Mouse (Mus musculus): ENCODE measurements at regions not wholly inside any gene's neighbourhood (a gene's known extent, or its start where the extent isn't known, plus 50 kb on each side); places are given as distances from the start of the nearest gene placed in this dataset.
"Not testable (repeated sequence)": the region's sequence is repeated elsewhere in the genome, so short reads cannot be mapped to it uniquely, and the experiment has no call there.

GRCm38 (mm10) chr5:148750002-148750734, 179.0 kb downstream of the Katnal1 start:
- no peak for DNase-seq (ENCODE audit: extremely low spot score in 1 of 2, low spot score in 2 of 2)
- intact Hi-C loops (cut with DNase I), result no loop called here

GRCm38 (mm10) chr5:148747972-148748764, 181.0 kb downstream of the Katnal1 start:
- DNase-seq (ENCODE audit: extremely low spot score in 1 of 2, low spot score in 2 of 2), result no peak
- intact Hi-C loops (cut with DNase I), result no loop called here

GRCm38 (mm10) chr5:148747549-148747948, 181.6 kb downstream of the Katnal1 start:
- intact Hi-C loops (cut with DNase I), result no loop called here
- no peak for DNase-seq (ENCODE audit: extremely low spot score in 1 of 2, low spot score in 2 of 2)

- DNase-seq (ENCODE audit: extremely low spot score in 1 of 2, low spot score in 2 of 2); intact Hi-C loops (cut with DNase I): not testable (repeated sequence)
These were observed 182.4 kb downstream of the Katnal1 start for GRCm38 (mm10) chr5:148746726-148747125.

GRCm38 (mm10) chr5:148744676-148745391, 184.3 kb downstream of the Katnal1 start:
- no peak for DNase-seq (ENCODE audit: extremely low spot score in 1 of 2, low spot score in 2 of 2)
- intact Hi-C loops (cut with DNase I), result no loop called here

- DNase-seq (ENCODE audit: extremely low spot score in 1 of 2, low spot score in 2 of 2), result no peak
These were observed 186.8 kb downstream of the Katnal1 start for GRCm38 (mm10) chr5:148742158-148742835.

GRCm38 (mm10) chr5:148741267-148742004, 187.7 kb downstream of the Katnal1 start:
- peak in 1 of 2 experiments; percentile 61 for DNase-seq (ENCODE audit: extremely low spot score in 1 of 2, low spot score in 2 of 2)
- intact Hi-C loops (cut with DNase I), result no loop called here

More at GRCm38 (mm10) chr5:148742158-148742835, 186.8 kb downstream of the Katnal1 start:
- intact Hi-C loops (cut with DNase I), result no loop called here

GRCm38 (mm10) chr5:148740366-148741266, 188.0 kb upstream of the Ubl3 start:
- intact Hi-C loops (cut with DNase I), result no loop called here

GRCm38 (mm10) chr5:148739672-148740071, 187.1 kb upstream of the Ubl3 start:
- intact Hi-C loops (cut with DNase I), result no loop called here
- no peak for DNase-seq (ENCODE audit: extremely low spot score in 1 of 2, low spot score in 2 of 2)

More at GRCm38 (mm10) chr5:148740366-148741266, 188.0 kb upstream of the Ubl3 start:
- peak in 1 of 2 experiments; percentile 65 for DNase-seq (ENCODE audit: extremely low spot score in 1 of 2, low spot score in 2 of 2)

GRCm38 (mm10) chr5:148739141-148739540, 186.6 kb upstream of the Ubl3 start:
- intact Hi-C loops (cut with DNase I), result no loop called here
- DNase-seq (ENCODE audit: extremely low spot score in 1 of 2, low spot score in 2 of 2), result no peak

- DNase-seq (ENCODE audit: extremely low spot score in 1 of 2, low spot score in 2 of 2), result no peak
- intact Hi-C loops (cut with DNase I), result no loop called here
These were observed 177.0 kb upstream of the Ubl3 start for GRCm38 (mm10) chr5:148729541-148729940.

- intact Hi-C loops (cut with DNase I), result no loop called here
- DNase-seq (ENCODE audit: extremely low spot score in 1 of 2, low spot score in 2 of 2), result no peak
These were observed 175.9 kb upstream of the Ubl3 start for GRCm38 (mm10) chr5:148728492-148728891.

GRCm38 (mm10) chr5:148726442-148726841, 173.9 kb upstream of the Ubl3 start:
- DNase-seq (ENCODE audit: extremely low spot score in 1 of 2, low spot score in 2 of 2), result no peak
- intact Hi-C loops (cut with DNase I), result no loop called here

- intact Hi-C loops (cut with DNase I), result no loop called here
- no peak for DNase-seq (ENCODE audit: extremely low spot score in 1 of 2, low spot score in 2 of 2)
These were observed 171.9 kb upstream of the Ubl3 start for GRCm38 (mm10) chr5:148724470-148724869.

- intact Hi-C loops (cut with DNase I), result no loop called here
- no peak for DNase-seq (ENCODE audit: extremely low spot score in 1 of 2, low spot score in 2 of 2)
These were observed 171.2 kb upstream of the Ubl3 start for GRCm38 (mm10) chr5:148723677-148724227.

GRCm38 (mm10) chr5:148720604-148721003, 168.0 kb upstream of the Ubl3 start:
- no peak for DNase-seq (ENCODE audit: extremely low spot score in 1 of 2, low spot score in 2 of 2)
- intact Hi-C loops (cut with DNase I), result no loop called here

GRCm38 (mm10) chr5:148716633-148717032, 164.0 kb upstream of the Ubl3 start:
- no peak for DNase-seq (ENCODE audit: extremely low spot score in 1 of 2, low spot score in 2 of 2)
- intact Hi-C loops (cut with DNase I), result no loop called here

Data from left cerebral cortex, postnatal 10 days (tissue).